Comparison of ENCODE assay signal across 9 mouse cellular contexts in the genomic region with DNA sequence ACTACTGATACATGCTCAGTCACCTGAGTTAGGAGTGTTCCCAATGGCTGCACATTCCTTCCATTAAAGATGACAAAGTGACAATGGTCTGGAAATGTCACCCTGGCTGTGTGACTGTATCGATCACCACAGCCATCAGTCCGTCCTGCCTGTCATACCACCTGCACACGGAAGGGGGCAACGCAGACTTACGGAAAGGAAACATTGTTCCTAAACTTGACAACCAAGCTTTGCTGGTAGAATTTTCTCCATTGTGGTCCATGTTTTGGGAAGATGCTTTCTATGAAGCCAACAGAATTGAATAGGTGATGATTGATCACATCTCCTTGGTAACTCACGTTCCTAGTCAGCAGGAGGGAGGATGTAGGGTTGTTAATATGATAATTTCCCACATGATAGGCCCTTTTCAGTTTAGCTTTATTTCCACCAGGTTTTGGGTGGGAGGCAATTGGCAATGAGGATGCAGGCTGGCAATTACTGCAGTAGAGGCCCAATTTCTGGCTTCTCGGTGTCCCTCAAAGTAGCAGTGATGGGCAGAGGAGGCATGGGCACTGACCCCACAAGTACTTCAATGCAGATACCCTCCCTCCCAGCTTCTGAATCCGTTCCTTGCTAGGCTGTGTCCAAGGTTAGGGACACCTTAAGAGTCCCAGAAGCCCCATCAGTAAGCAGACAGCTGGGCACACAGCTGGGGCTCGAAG. TPM values are rescaled to one million over a fixed set of nuclear protein-coding genes. Genes with fewer than 3 reads are reported as not detected.
DNase-seq lines count a peak whose midpoint lies in the region; ATAC-seq lines count a peak whose summit lies in the region.
"Had no signal": no experiment of that assay in that cellular context is flagged by ENCODE, and none has a peak within 500 bp of the region (broad histone marks: within the 10 kb centered on the region; RNA-seq: fewer than 3 reads in every experiment).

No protein-coding gene starts in this region.

- H3K4me3 ChIP-seq in intestine, embryonic 14.5 days (ENCODE audit: low read depth, low read length): no peak overlapping the region
- H3K4me3 ChIP-seq in intestine, embryonic 15.5 days (replicated peaks): no peak overlapping the region
- H3K4me3 ChIP-seq in embryonic facial prominence, embryonic 11.5 days (ENCODE audit: low read depth, low read length): no peak overlapping the region
- no peak overlapping the region for H3K4me3 ChIP-seq in limb, embryonic 11.5 days (ENCODE audit: low read depth, low read length)
- no peak overlapping the region for H3K4me3 ChIP-seq in neural tube, embryonic 15.5 days (replicated peaks)

- H3K9me3 ChIP-seq in intestine, embryonic 14.5 days (ENCODE audit: control insufficient read depth, low read length): no peaks in the 10 kb centered on the region
- no peaks in the 10 kb centered on the region for H3K9me3 ChIP-seq in intestine, embryonic 15.5 days
- H3K9me3 ChIP-seq in embryonic facial prominence, embryonic 11.5 days (replicated peaks; ENCODE audit: control insufficient read depth, low read length): no peaks in the 10 kb centered on the region
- no peaks in the 10 kb centered on the region for H3K9me3 ChIP-seq in limb, embryonic 11.5 days (ENCODE audit: control insufficient read depth, low read length)
- no peaks in the 10 kb centered on the region for H3K9me3 ChIP-seq in neural tube, embryonic 15.5 days (replicated peaks)

- H3K27me3 ChIP-seq in intestine, embryonic 14.5 days (replicated peaks; ENCODE audit: control insufficient read depth, insufficient read depth, low read length): peaks cover 41% of the 10 kb centered on the region
- peaks cover 34% of the 10 kb centered on the region for H3K27me3 ChIP-seq in intestine, embryonic 15.5 days (replicated peaks)
- peaks cover 38% of the 10 kb centered on the region for H3K27me3 ChIP-seq in embryonic facial prominence, embryonic 11.5 days (ENCODE audit: control insufficient read depth, insufficient read depth, low read length)
- peaks cover 41% of the 10 kb centered on the region for H3K27me3 ChIP-seq in limb, embryonic 11.5 days (ENCODE audit: control insufficient read depth, insufficient read depth, low read length)
- peaks cover 29% of the 10 kb centered on the region for H3K27me3 ChIP-seq in neural tube, embryonic 15.5 days (replicated peaks)

- no peak overlapping the region for H3K9ac ChIP-seq in intestine, embryonic 14.5 days (ENCODE audit: low read length)
- H3K9ac ChIP-seq in intestine, embryonic 15.5 days: no peak overlapping the region
- H3K9ac ChIP-seq in embryonic facial prominence, embryonic 11.5 days (replicated peaks; ENCODE audit: low read length): no peak overlapping the region
- H3K9ac ChIP-seq in limb, embryonic 11.5 days (ENCODE audit: low read length): no peak overlapping the region
- no peak overlapping the region for H3K9ac ChIP-seq in neural tube, embryonic 15.5 days (replicated peaks)

- no peak overlapping the region for H3K4me2 ChIP-seq in intestine, embryonic 14.5 days (ENCODE audit: low read length)
- no peak overlapping the region for H3K4me2 ChIP-seq in intestine, embryonic 15.5 days (replicated peaks)
- H3K4me2 ChIP-seq in embryonic facial prominence, embryonic 11.5 days (ENCODE audit: low read depth, low read length): no peak overlapping the region
- H3K4me2 ChIP-seq in limb, embryonic 11.5 days (ENCODE audit: low read depth, severe bottlenecking): no peak overlapping the region
- H3K4me2 ChIP-seq in neural tube, embryonic 15.5 days: no peak overlapping the region; the same call in 1 of the 2 replicates

- 29% methylated on average over 9 of the region's 9 CpGs for WGBS in intestine, embryonic 14.5 days
- WGBS in intestine, embryonic 15.5 days: 23% methylated on average over 9 of the region's 9 CpGs
- 28% methylated on average over 9 of the region's 9 CpGs for WGBS in embryonic facial prominence, embryonic 11.5 days
- 31% methylated on average over 9 of the region's 9 CpGs for WGBS in limb, embryonic 11.5 days
- 25% methylated on average over 9 of the region's 9 CpGs for WGBS in neural tube, embryonic 15.5 days

- no peak overlapping the region for H3K27ac ChIP-seq in intestine, embryonic 14.5 days (ENCODE audit: low read depth)
- H3K27ac ChIP-seq in intestine, embryonic 15.5 days: no peak overlapping the region
- no peak overlapping the region for H3K27ac ChIP-seq in embryonic facial prominence, embryonic 11.5 days (replicated peaks; ENCODE audit: low read depth, low read length)
- H3K27ac ChIP-seq in limb, embryonic 11.5 days (replicated peaks; ENCODE audit: low read depth, low read length): no peak overlapping the region
- peak overlapping the region; percentile 43; the same call in 1 of the 2 replicates for H3K27ac ChIP-seq in neural tube, embryonic 15.5 days (replicated peaks)
- H3K27ac ChIP-seq: macrophage had no signal

- DNase-seq in intestine, embryonic 14.5 days (ENCODE audit: low spot score): peak; percentile 73
- peak; percentile 65 for DNase-seq in embryonic facial prominence, embryonic 11.5 days (ENCODE audit: low spot score)
- peak; percentile 66 for DNase-seq in limb, embryonic 11.5 days (ENCODE audit: low spot score)
- peak; percentile 84 for DNase-seq in thymus, postnatal 14 days

- ATAC-seq in intestine, embryonic 14.5 days (replicated peaks; ENCODE audit: low FRiP score, low TSS enrichment, low read depth): no peak
- ATAC-seq in intestine, embryonic 15.5 days: no peak
- ATAC-seq in activated CD4-positive, CD25-positive, alpha-beta regulatory T cell, adult 4 months: peak; percentile 34
- no peak for ATAC-seq in embryonic facial prominence, embryonic 11.5 days (replicated peaks; ENCODE audit: insufficient number of reproducible peaks, low FRiP score, low TSS enrichment, low read depth)
- peak; percentile 57 for ATAC-seq in inflammation-experienced regulatory T-cells, adult 6 months
- no peak for ATAC-seq in limb, embryonic 11.5 days (ENCODE audit: insufficient number of reproducible peaks, low FRiP score, low TSS enrichment, low read depth)
- ATAC-seq in neural tube, embryonic 15.5 days (ENCODE audit: low FRiP score): no peak

- no peaks in the 10 kb centered on the region for H3K36me3 ChIP-seq in intestine, embryonic 14.5 days (ENCODE audit: control insufficient read depth, insufficient read depth, low read length)
- no peaks in the 10 kb centered on the region for H3K36me3 ChIP-seq in intestine, embryonic 15.5 days
- H3K36me3 ChIP-seq in embryonic facial prominence, embryonic 11.5 days (replicated peaks; ENCODE audit: control insufficient read depth, insufficient read depth, low read depth, low read length): no peaks in the 10 kb centered on the region
- H3K36me3 ChIP-seq in limb, embryonic 11.5 days (ENCODE audit: control insufficient read depth, insufficient read depth, low read length): no peaks in the 10 kb centered on the region
- no peaks in the 10 kb centered on the region for H3K36me3 ChIP-seq in neural tube, embryonic 15.5 days

- no peaks in the 10 kb centered on the region; the same call in 1 of the 2 replicates for H3K4me1 ChIP-seq in intestine, embryonic 14.5 days (replicated peaks; ENCODE audit: control insufficient read depth, insufficient read depth, low read length)
- H3K4me1 ChIP-seq in intestine, embryonic 15.5 days (replicated peaks): peaks cover 9% of the 10 kb centered on the region
- H3K4me1 ChIP-seq in embryonic facial prominence, embryonic 11.5 days (ENCODE audit: control insufficient read depth, insufficient read depth, low read length): peaks cover 4% of the 10 kb centered on the region; the same call in 1 of the 2 replicates
- peaks cover 5% of the 10 kb centered on the region; the same call in 1 of the 2 replicates for H3K4me1 ChIP-seq in limb, embryonic 11.5 days (ENCODE audit: control insufficient read depth, insufficient read depth, low read length)
- H3K4me1 ChIP-seq in neural tube, embryonic 15.5 days: peaks cover 46% of the 10 kb centered on the region

RNA-seq across cellular contexts. Expression of a gene that starts 2.1 kb away (rescaled TPM):
- polyA plus RNA-seq in intestine, embryonic 14.5 days (2014; fragmentation: Nextera tagmentation; extraction: Ambion mirVana): 3.1 and 3.6 TPM in 2 replicates
- 2.0 and 2.2 TPM in 2 replicates for polyA plus RNA-seq in intestine, embryonic 15.5 days (2015; fragmentation: Nextera tagmentation; extraction: Ambion mirVana)
- polyA plus RNA-seq in activated CD4-positive, CD25-positive, alpha-beta regulatory T cell, adult 4 months (2017; shearing (Covaris generic)): 10 to 100 TPM; 60.0 to 62.7 TPM
- 0.70 and 0.72 TPM in 2 replicates for polyA plus RNA-seq in embryonic facial prominence, embryonic 11.5 days (2014; fragmentation: Nextera tagmentation; extraction: Ambion mirVana)
- 10 to 100 TPM; 52.9 to 64.4 (median 60.6) TPM for polyA plus RNA-seq in inflammation-experienced regulatory T-cells, adult 6 months (2017; shearing (Covaris generic))
- 0.20 and 0.69 TPM in 2 replicates for polyA plus RNA-seq in limb, embryonic 11.5 days (2014; fragmentation: Nextera tagmentation; extraction: Ambion mirVana)
- 8.6 and 10.8 TPM in 2 replicates for polyA plus RNA-seq in neural tube, embryonic 15.5 days (2015; fragmentation: Nextera tagmentation; extraction: Ambion mirVana)

RNA-seq across cellular contexts. Expression of a gene that starts 36.6 kb away (rescaled TPM):
- polyA plus RNA-seq in intestine, embryonic 14.5 days (2014; fragmentation: Nextera tagmentation; extraction: Ambion mirVana): 6.9 and 9.7 TPM in 2 replicates
- polyA plus RNA-seq in intestine, embryonic 15.5 days (2015; fragmentation: Nextera tagmentation; extraction: Ambion mirVana): 7.9 and 8.8 TPM in 2 replicates
- polyA plus RNA-seq in activated CD4-positive, CD25-positive, alpha-beta regulatory T cell, adult 4 months (2017; shearing (Covaris generic)): 1 to 10 TPM; 2.2 to 3.6 TPM
- 7.1 and 8.3 TPM in 2 replicates for polyA plus RNA-seq in embryonic facial prominence, embryonic 11.5 days (2014; fragmentation: Nextera tagmentation; extraction: Ambion mirVana)
- polyA plus RNA-seq in inflammation-experienced regulatory T-cells, adult 6 months (2017; shearing (Covaris generic)): 1 to 10 TPM in 2 of 3 experiments, under 1 TPM in 1; 0.44 to 2.1 (median 2.0) TPM
- polyA plus RNA-seq in limb, embryonic 11.5 days (2014; fragmentation: Nextera tagmentation; extraction: Ambion mirVana): 8.3 and 9.5 TPM in 2 replicates
- 28.4 and 29.0 TPM in 2 replicates for polyA plus RNA-seq in neural tube, embryonic 15.5 days (2015; fragmentation: Nextera tagmentation; extraction: Ambion mirVana)

RNA-seq across cellular contexts. Expression of a gene that starts 39.5 kb away (rescaled TPM):
- 1.3 and 1.4 TPM in 2 replicates for polyA plus RNA-seq in intestine, embryonic 14.5 days (2014; fragmentation: Nextera tagmentation; extraction: Ambion mirVana)
- 0.73 and 1.0 TPM in 2 replicates for polyA plus RNA-seq in intestine, embryonic 15.5 days (2015; fragmentation: Nextera tagmentation; extraction: Ambion mirVana)
- not detected for polyA plus RNA-seq in activated CD4-positive, CD25-positive, alpha-beta regulatory T cell, adult 4 months (2017; shearing (Covaris generic))
- polyA plus RNA-seq in embryonic facial prominence, embryonic 11.5 days (2014; fragmentation: Nextera tagmentation; extraction: Ambion mirVana): 0.25 TPM in 2 replicates
- not detected for polyA plus RNA-seq in inflammation-experienced regulatory T-cells, adult 6 months (2017; shearing (Covaris generic))
- 0.23 and 0.48 TPM in 2 replicates for polyA plus RNA-seq in limb, embryonic 11.5 days (2014; fragmentation: Nextera tagmentation; extraction: Ambion mirVana)
- polyA plus RNA-seq in neural tube, embryonic 15.5 days (2015; fragmentation: Nextera tagmentation; extraction: Ambion mirVana): 2.1 and 2.3 TPM in 2 replicates
- polyA plus RNA-seq: macrophage had no signal

RNA-seq across cellular contexts. Expression of a gene that starts 49.4 kb away (rescaled TPM):
- polyA plus RNA-seq in intestine, embryonic 14.5 days (2014; fragmentation: Nextera tagmentation; extraction: Ambion mirVana): not detected in 2 replicates
- polyA plus RNA-seq in intestine, embryonic 15.5 days (2015; fragmentation: Nextera tagmentation; extraction: Ambion mirVana): not detected in 2 replicates
- polyA plus RNA-seq in activated CD4-positive, CD25-positive, alpha-beta regulatory T cell, adult 4 months (2017; shearing (Covaris generic)): not detected
- polyA plus RNA-seq in embryonic facial prominence, embryonic 11.5 days (2014; fragmentation: Nextera tagmentation; extraction: Ambion mirVana): not detected in 2 replicates
- polyA plus RNA-seq in inflammation-experienced regulatory T-cells, adult 6 months (2017; shearing (Covaris generic)): not detected
- not detected in 2 replicates for polyA plus RNA-seq in limb, embryonic 11.5 days (2014; fragmentation: Nextera tagmentation; extraction: Ambion mirVana)
- polyA plus RNA-seq in neural tube, embryonic 15.5 days (2015; fragmentation: Nextera tagmentation; extraction: Ambion mirVana): 1.00 and 1.3 TPM in 2 replicates
- polyA plus RNA-seq: macrophage had no signal

RNA-seq across cellular contexts. Expression of a gene that starts 52.8 kb away (rescaled TPM):
- 6.8 and 6.9 TPM in 2 replicates for polyA plus RNA-seq in intestine, embryonic 14.5 days (2014; fragmentation: Nextera tagmentation; extraction: Ambion mirVana)
- 4.1 and 4.7 TPM in 2 replicates for polyA plus RNA-seq in intestine, embryonic 15.5 days (2015; fragmentation: Nextera tagmentation; extraction: Ambion mirVana)
- polyA plus RNA-seq in activated CD4-positive, CD25-positive, alpha-beta regulatory T cell, adult 4 months (2017; shearing (Covaris generic)): 1 to 10 TPM; 3.4 TPM
- polyA plus RNA-seq in embryonic facial prominence, embryonic 11.5 days (2014; fragmentation: Nextera tagmentation; extraction: Ambion mirVana): 5.3 and 5.6 TPM in 2 replicates
- 1 to 10 TPM; 3.0 to 3.7 (median 3.5) TPM for polyA plus RNA-seq in inflammation-experienced regulatory T-cells, adult 6 months (2017; shearing (Covaris generic))
- 5.2 and 5.6 TPM in 2 replicates for polyA plus RNA-seq in limb, embryonic 11.5 days (2014; fragmentation: Nextera tagmentation; extraction: Ambion mirVana)
- 4.3 and 4.5 TPM in 2 replicates for polyA plus RNA-seq in neural tube, embryonic 15.5 days (2015; fragmentation: Nextera tagmentation; extraction: Ambion mirVana)

Comparison
In these comparisons a context has a peak if more than half of its experiments do, and no peak if none do; other contexts are left out.
1. ATAC-seq: peak in activated CD4-positive, CD25-positive, alpha-beta regulatory T cell, adult 4 months (single experiment) and inflammation-experienced regulatory T-cells, adult 6 months (single experiment); none in intestine, embryonic 14.5 days (single experiment), intestine, embryonic 15.5 days (single experiment), embryonic facial prominence, embryonic 11.5 days (single experiment), limb, embryonic 11.5 days (single experiment) and neural tube, embryonic 15.5 days (single experiment).
2. Peak in every context shown above with its lines, with median percentiles within 50 percentile points of each other: DNase-seq.